Mouse (Mus musculus) stomach, postnatal 0 days (tissue): ENCODE results near the gene Aurkaip1. TPM values are rescaled to one million over a fixed set of nuclear protein-coding genes. Genes with fewer than 3 reads are reported as not detected.

Source experiments
- ATAC-seq: fragments of 200-750 bp; cut with Nextera tagmentation; 2 replicates; pipeline ENCODE4 v1.8.0; 2017; ENCODE audit not compliant: low FRiP score, low TSS enrichment
- DNase-seq: peaks from one replicate; pipeline ENCODE4 v3.0.0-alpha.2; 2016; ENCODE audit warnings: low spot score
- H3K27ac ChIP-seq: fragments of 300-500 bp; sonication (generic); replicated peaks from 2 replicates; pipeline ENCODE4 v1.5.1; 2014; ENCODE audit warnings: mild to moderate bottlenecking, control low read depth
- H3K27me3 ChIP-seq: fragments of 300-500 bp; sonication (generic); 2 replicates; pipeline ENCODE4 v1.6.1; 2014; ENCODE audit warnings: low read length; ENCODE audit not compliant: control insufficient read depth, insufficient read depth
- H3K36me3 ChIP-seq: fragments of 300-500 bp; sonication (generic); 2 replicates; pipeline ENCODE4 v1.6.1; 2014; ENCODE audit warnings: low read length, mixed read lengths; ENCODE audit not compliant: control insufficient read depth, insufficient read depth
- H3K4me1 ChIP-seq: fragments of 300-500 bp; sonication (generic); replicated peaks from 2 replicates; pipeline ENCODE4 v1.6.1; 2014; ENCODE audit warnings: antibody characterized with exemption; ENCODE audit not compliant: control insufficient read depth, insufficient read depth
- H3K4me2 ChIP-seq: fragments of 300-500 bp; sonication (generic); replicated peaks from 2 replicates; pipeline ENCODE4 v1.6.1; 2014; ENCODE audit warnings: low read depth, mild to moderate bottlenecking, control low read depth, moderate library complexity
- H3K4me3 ChIP-seq: fragments of 300-500 bp; sonication (generic); 2 replicates; pipeline ENCODE4 v1.5.1; 2014; ENCODE audit warnings: low read depth, low read length, control low read depth
- H3K9ac ChIP-seq: fragments of 300-500 bp; sonication (generic); 2 replicates; pipeline ENCODE4 v1.6.1; 2014; ENCODE audit warnings: mild to moderate bottlenecking, low read length, control low read depth, mixed read lengths
- H3K9me3 ChIP-seq: fragments of 300-500 bp; sonication (generic); 2 replicates; pipeline ENCODE4 v1.6.1; 2016; ENCODE audit warnings: low read length; ENCODE audit not compliant: control insufficient read depth
- CTCF ChIP-seq: IDR thresholded peaks from 2 replicates; pipeline ENCODE4 v1.5.1; 2016; ENCODE audit warnings: antibody characterized with exemption, low read depth, mild to moderate bottlenecking, moderate library complexity
- EP300 ChIP-seq: optimal IDR thresholded peaks from 2 replicates; pipeline ENCODE3; 2016; ENCODE audit warnings: antibody characterized with exemption
- WGBS: fragments of 180-500 bp; shearing (Covaris S2); extraction: QIAGEN DNeasy Blood & Tissue Kit; methylation state at CpG from one replicate; pipeline ENCODE4 v1.1.7; 2014; 5-methylcytosine and 5-hydroxymethylcytosine counted together
- microRNA-seq: library from miRNA; unstranded; fragments of <30 nt; microRNA quantifications from one replicate; pipeline ENCODE4, GENCODE M21; 2016
- polyA plus RNA-seq: library from polyadenylated mRNA; unstranded; fragments of >200 nt; fragmentation: Nextera tagmentation; extraction: Ambion mirVana; gene quantifications from 2 replicates; pipeline ENCODE4 v1.2.1, GENCODE M21; 2015

Aurkaip1 gene
- polyA plus RNA-seq, 1 experiment from 2014 or later: 133 TPM

DNA sequence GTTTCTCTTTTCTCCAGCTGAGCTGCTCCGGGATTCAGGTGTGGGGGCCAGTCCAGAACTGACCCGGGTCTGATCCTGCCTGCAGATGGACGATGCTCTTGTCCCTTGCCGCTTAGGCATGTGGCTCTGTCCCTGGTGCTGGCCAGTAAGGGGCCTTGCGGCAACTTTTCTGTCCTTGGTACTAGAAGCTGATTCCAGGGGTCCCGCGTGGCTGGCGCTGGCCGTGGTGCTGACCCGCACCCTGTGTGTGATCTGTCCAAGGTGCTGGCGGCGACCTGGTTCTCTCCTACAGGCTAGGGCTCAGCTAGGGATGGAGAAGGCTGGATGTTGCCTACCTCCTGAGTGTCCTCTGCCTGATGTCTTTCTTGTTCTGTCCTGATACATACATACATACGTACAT, 28.2 kb downstream of the Aurkaip1 start:
- ATAC-seq: peak; percentile 27
- Histone ChIP-seq H3K27ac (no peak overlapping the region), H3K4me1 (no peaks in the 10 kb centered on the region), H3K9ac (no peak overlapping the region), H3K36me3 (peaks cover 19% of the 10 kb centered on the region), H3K9me3 (no peaks in the 10 kb centered on the region), H3K4me3 (no peak overlapping the region), H3K4me2 (no peak overlapping the region), H3K27me3 (no peaks in the 10 kb centered on the region)
- DNase-seq: peak; percentile 71
- WGBS: 14% methylated on average over 13 of the region's 13 CpGs
- TF ChIP-seq EP300 (no peak), CTCF (no peak)

DNA sequence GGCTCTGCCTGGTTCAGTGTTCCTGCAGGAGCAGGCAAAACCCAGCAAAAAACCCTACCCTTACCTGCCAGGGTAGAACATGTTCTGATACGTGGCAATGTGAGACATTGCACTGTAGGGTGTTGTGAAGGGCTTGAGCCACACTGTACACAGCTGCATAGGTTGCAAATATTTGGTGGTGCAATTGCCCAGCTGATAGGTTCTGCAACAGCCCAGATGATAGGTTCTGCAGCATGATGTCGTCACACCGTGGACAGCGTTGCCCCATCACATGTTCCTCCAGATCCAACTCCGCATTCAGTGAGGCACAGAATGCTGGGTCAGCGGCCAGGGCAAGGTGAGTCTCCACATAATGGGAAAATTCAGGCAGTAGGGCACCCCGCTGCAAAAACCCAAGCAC, 30.7 kb downstream of the Aurkaip1 start:
- 84% methylated on average over 7 of the region's 7 CpGs for WGBS
- Histone ChIP-seq H3K9me3 (no peaks in the 10 kb centered on the region), H3K27me3 (no peaks in the 10 kb centered on the region), H3K4me2 (no peak overlapping the region), H3K4me1 (no peaks in the 10 kb centered on the region), H3K4me3 (no peak overlapping the region), H3K9ac (no peak overlapping the region), H3K36me3 (peaks cover 13% of the 10 kb centered on the region), H3K27ac (no peak overlapping the region)
- ATAC-seq (no peak), DNase-seq (no peak)
- TF ChIP-seq CTCF: no peak
- TF ChIP-seq EP300: no peak

DNA sequence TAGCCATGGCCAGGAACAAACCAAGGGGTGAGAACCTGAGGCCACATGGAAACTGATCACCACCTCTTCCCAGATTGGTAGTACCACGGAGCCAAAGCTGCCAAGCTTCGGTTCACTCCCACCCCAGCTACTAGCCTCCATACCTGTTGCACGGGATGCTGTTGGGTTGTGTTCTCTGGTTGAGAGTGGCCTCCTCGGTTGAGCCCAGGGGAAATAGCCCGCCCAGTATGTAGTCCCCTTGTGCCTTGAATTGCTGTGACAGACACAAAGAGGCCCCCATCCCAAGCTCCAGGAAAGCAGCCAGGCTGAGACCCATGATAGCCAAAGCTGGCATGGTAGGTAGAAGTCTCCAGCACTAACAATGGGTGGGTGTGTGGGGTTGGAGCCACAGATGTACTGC, 31.9 kb downstream of the Aurkaip1 start, which contains the start of gene Tas1r3:
TSS of gene Tas1r3 (minus strand) at position 362 of the 400 bp plus-strand sequence.
- TF ChIP-seq EP300 (no peak), CTCF (no peak)
- H3K36me3 ChIP-seq: peaks cover 10% of the 10 kb centered on the region
- H3K9ac ChIP-seq: no peak within 1 kb of the TSS
- no peak within 1 kb of the TSS for H3K27ac ChIP-seq
- no peaks in the 10 kb centered on the region for H3K9me3 ChIP-seq
- DNase-seq: no peak
- no peak within 1 kb of the TSS for H3K4me2 ChIP-seq
- H3K27me3 ChIP-seq: no peaks in the 10 kb centered on the region
- H3K4me3 ChIP-seq: no peak within 1 kb of the TSS
- ATAC-seq: no peak
- WGBS: 76% methylated on average over 5 of the region's 5 CpGs
- no peaks in the 10 kb centered on the region for H3K4me1 ChIP-seq

DNA sequence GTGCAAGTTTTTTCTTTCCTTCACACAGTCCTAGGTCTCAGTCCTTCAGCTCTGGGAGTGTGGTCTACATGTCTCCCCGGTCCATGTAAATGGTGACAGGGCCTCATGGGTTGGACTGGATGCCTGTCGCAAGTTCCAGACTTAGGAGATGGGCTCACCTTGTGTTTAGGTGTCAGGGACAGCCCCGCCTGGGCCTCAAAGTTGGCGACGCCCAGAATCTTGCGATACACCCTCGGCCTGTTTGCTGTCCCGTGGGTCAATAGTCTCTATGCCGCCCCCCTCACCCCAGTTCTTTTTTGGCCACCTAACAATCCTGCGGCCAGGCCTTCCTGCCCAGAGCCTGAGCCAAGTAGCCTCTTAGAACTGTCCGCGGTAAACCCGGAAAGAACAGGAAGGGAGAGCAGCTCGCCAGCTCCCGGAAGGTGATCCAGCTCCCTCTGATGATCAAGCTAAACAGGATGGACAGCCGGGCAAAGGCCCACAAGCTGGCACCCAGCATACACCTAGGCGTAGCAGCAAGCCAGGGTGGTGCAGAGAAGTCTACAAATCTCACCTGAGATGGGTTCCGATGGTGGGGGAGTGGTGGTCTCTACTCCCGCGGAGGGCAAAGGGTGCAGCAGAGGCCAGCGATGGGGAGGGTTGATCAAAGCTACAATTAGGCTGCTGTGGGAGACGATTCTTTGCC, 37.7 kb downstream of the Aurkaip1 start:
- Histone ChIP-seq H3K4me3 (peak overlapping the region; percentile 79), H3K9ac (peak overlapping the region; percentile 67), H3K4me2 (peak overlapping the region; percentile 97), H3K9me3 (no peaks in the 10 kb centered on the region), H3K36me3 (peaks cover 13% of the 10 kb centered on the region), H3K27me3 (no peaks in the 10 kb centered on the region), H3K4me1 (0 out of 2 replicates have a peak, but pooled peaks cover 3% of the 10 kb centered on the region), H3K27ac (peak overlapping the region; percentile 63; the same call in 1 of the 2 replicates)
- TF ChIP-seq EP300 (no peak), CTCF (no peak)
- WGBS: 7% methylated on average over 22 of the region's 22 CpGs
- ATAC-seq: peak; percentile 70
- peak; percentile 43 for DNase-seq

DNA sequence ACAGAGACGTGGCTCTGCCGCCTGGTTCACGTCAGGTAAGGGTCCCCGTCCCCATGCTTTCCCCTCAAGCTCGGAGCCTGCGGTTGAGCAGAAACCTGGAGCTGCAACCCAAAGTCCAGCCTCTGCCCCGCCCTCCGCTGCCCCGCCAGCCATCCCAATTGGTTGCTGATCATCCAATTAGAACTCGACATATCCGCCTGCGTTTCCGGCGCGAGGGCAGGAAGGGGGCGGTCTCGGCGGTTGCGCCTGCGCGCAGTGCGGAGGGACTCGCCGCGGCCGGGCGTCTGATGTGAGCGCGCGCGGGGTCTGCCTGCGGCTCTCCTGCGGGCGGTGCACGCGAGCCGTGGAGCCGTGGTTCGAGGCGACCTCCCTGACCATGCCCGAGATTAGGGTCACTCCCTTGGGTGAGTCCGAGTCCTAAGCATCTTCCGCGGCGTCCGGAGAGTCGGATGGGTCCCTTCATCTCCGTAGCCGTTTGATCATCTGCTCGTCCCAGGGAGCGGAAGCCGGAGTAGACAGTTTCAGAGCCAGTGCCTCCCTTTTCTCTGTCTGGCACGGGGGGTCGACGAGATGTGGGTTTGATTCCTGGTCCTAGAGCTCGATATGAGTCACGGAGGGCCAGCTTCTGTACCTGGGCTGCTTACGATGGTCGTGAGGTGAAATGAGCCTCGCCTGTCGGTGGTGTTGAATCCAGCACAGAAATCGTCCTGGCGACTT, 38.4 kb downstream of the Aurkaip1 start, which contains the start of the genes Cptp and Ints11:
TSS of gene Cptp (minus strand) at position 124 of the 717 bp plus-strand sequence.
TSS of gene Ints11 (plus strand) at position 230 of the 717 bp plus-strand sequence.
- H3K9me3 ChIP-seq: no peaks in the 10 kb centered on the region
- peak; percentile 95 for ATAC-seq
- H3K9ac ChIP-seq: peak within 1 kb of the TSS; percentile 80
- 0 out of 2 replicates have a peak, but pooled peaks cover 3% of the 10 kb centered on the region for H3K4me1 ChIP-seq
- under 1% methylated on average over 58 of the region's 63 CpGs for WGBS
- peak within 1 kb of the TSS; percentile 97 for H3K4me2 ChIP-seq
- H3K4me3 ChIP-seq: peak within 1 kb of the TSS; percentile 79
- DNase-seq: peak; percentile 97
- H3K36me3 ChIP-seq: peaks cover 13% of the 10 kb centered on the region
- TF ChIP-seq CTCF (peak; percentile 56), EP300 (no peak)
- H3K27ac ChIP-seq: peak within 1 kb of the TSS; percentile 63
- no peaks in the 10 kb centered on the region for H3K27me3 ChIP-seq

DNA sequence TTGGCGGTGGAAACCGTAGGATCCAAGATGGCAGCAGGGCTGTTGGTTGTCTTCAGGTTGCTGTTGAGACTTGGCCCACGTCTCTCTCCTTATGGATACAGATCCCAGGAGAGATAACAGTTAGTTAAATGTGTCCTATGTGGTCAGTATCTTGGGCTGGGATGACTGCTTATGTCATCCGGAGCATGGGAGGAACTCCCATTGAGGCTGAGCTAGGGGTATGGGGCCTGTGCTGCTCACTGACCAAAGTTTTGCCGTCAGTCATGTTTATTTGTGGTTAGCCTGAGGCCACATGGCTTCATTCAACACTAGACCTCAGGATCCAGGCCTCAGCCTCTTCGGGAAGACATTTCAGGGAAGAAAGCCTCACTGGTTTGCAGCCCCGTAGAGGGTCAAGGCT, 40.3 kb downstream of the Aurkaip1 start:
- Histone ChIP-seq H3K36me3 (peaks cover 10% of the 10 kb centered on the region), H3K4me2 (no peak overlapping the region), H3K9ac (no peak overlapping the region), H3K4me1 (0 out of 2 replicates have a peak, but pooled peaks cover 3% of the 10 kb centered on the region), H3K4me3 (no peak overlapping the region), H3K9me3 (no peaks in the 10 kb centered on the region), H3K27ac (no peak overlapping the region), H3K27me3 (no peaks in the 10 kb centered on the region)
- WGBS: 82% methylated on average over 7 of the region's 7 CpGs
- ATAC-seq: no peak
- DNase-seq: no peak
- TF ChIP-seq CTCF: no peak
- no peak for TF ChIP-seq EP300

Small RNA genes within 50 kb of the gene (microRNA-seq; reads per million reads assigned to microRNA genes)
- not detected for gene Gm27743

Other genes starting within 250 kb of the Aurkaip1 start
- gene Slc35e2, start 229.9 kb upstream of the Aurkaip1 start, polyA plus RNA-seq: 3.2 and 3.8 TPM in 2 replicates
- 39.5 and 46.9 TPM in 2 replicates for gene Cdk11b, start 206.4 kb upstream of the Aurkaip1 start, polyA plus RNA-seq
- not detected in 2 replicates for gene Gm10563, start 185.9 kb upstream of the Aurkaip1 start, polyA plus RNA-seq
- gene Mmp23, start 177.9 kb upstream of the Aurkaip1 start, polyA plus RNA-seq: 87.9 and 89.3 TPM in 2 replicates
- 10.5 and 11.0 TPM in 2 replicates for gene Mib2, start 162.1 kb upstream of the Aurkaip1 start, polyA plus RNA-seq
- gene Fndc10, start 136.9 kb upstream of the Aurkaip1 start, polyA plus RNA-seq: 9.6 and 11.0 TPM in 2 replicates
- 152 and 153 TPM in 2 replicates for gene Ssu72, start 126.5 kb upstream of the Aurkaip1 start, polyA plus RNA-seq
- gene Tmem240, start 96.5 kb upstream of the Aurkaip1 start, polyA plus RNA-seq: 0.39 and 0.45 TPM in 2 replicates
- gene Atad3a, start 70.2 kb upstream of the Aurkaip1 start, polyA plus RNA-seq: 48.8 and 55.1 TPM in 2 replicates
- 30.0 and 32.3 TPM in 2 replicates for gene Vwa1, start 56.6 kb upstream of the Aurkaip1 start, polyA plus RNA-seq
- 0.13 and 0.27 TPM in 2 replicates for gene Tmem88b, start 45.4 kb upstream of the Aurkaip1 start, polyA plus RNA-seq
- 0.10 and 0.13 TPM in 2 replicates for gene Ankrd65, start 40.8 kb upstream of the Aurkaip1 start, polyA plus RNA-seq
- gene Mrpl20, start 28.4 kb upstream of the Aurkaip1 start, polyA plus RNA-seq: 230 and 240 TPM in 2 replicates
- 72.2 and 83.2 TPM in 2 replicates for gene Ccnl2, start 18.8 kb upstream of the Aurkaip1 start, polyA plus RNA-seq
- gene Mxra8, start 8.4 kb downstream of the Aurkaip1 start, polyA plus RNA-seq: 79.4 and 88.4 TPM in 2 replicates
- 8.1 and 10.4 TPM in 2 replicates for gene Dvl1, start 16.1 kb downstream of the Aurkaip1 start, polyA plus RNA-seq
- 0.11 and 0.28 TPM in 2 replicates for gene Tas1r3, start 32.1 kb downstream of the Aurkaip1 start, polyA plus RNA-seq
- 25.0 and 26.5 TPM in 2 replicates for gene Cptp, start 38.2 kb downstream of the Aurkaip1 start, polyA plus RNA-seq
- 30.7 and 32.6 TPM in 2 replicates for gene Ints11, start 38.3 kb downstream of the Aurkaip1 start, polyA plus RNA-seq
- gene Pusl1, start 60.5 kb downstream of the Aurkaip1 start, polyA plus RNA-seq: 35.7 and 36.5 TPM in 2 replicates
- 9.7 and 10.2 TPM in 2 replicates for gene Acap3, start 60.5 kb downstream of the Aurkaip1 start, polyA plus RNA-seq
- 72.8 and 75.5 TPM in 2 replicates for gene Ube2j2, start 112.6 kb downstream of the Aurkaip1 start, polyA plus RNA-seq
- gene C1qtnf12, start 131.0 kb downstream of the Aurkaip1 start, polyA plus RNA-seq: 48.5 and 59.1 TPM in 2 replicates
- 9.0 and 9.4 TPM in 2 replicates for gene B3galt6, start 161.4 kb downstream of the Aurkaip1 start, polyA plus RNA-seq
- gene Sdf4, start 161.6 kb downstream of the Aurkaip1 start, polyA plus RNA-seq: 129 and 137 TPM in 2 replicates
- 0.21 and 0.48 TPM in 2 replicates for gene Tnfrsf4, start 182.6 kb downstream of the Aurkaip1 start, polyA plus RNA-seq
- gene Tnfrsf18, start 194.9 kb downstream of the Aurkaip1 start, polyA plus RNA-seq: 2.2 and 3.3 TPM in 2 replicates
- gene Ttll10, start 228.1 kb downstream of the Aurkaip1 start, polyA plus RNA-seq: 2.7 TPM in 2 replicates